Mouse (Mus musculus) thymus, adult 2 months (tissue): ENCODE data around the gene Vps29. TPM values are rescaled to one million over a fixed set of nuclear protein-coding genes. Genes with fewer than 3 reads are reported as not detected.
A peak's percentile ranks its signal among the peaks of the same experiment; 100 is the strongest.

Experiments used
- DNase-seq: peaks from one replicate; pipeline ENCODE4 v3.0.0; 2021
- H3K27ac ChIP-seq: fragments of 200-500 bp; 2 replicates; pipeline ENCODE4 v1.5.1; 2012; ENCODE audit warnings: low read length, control low read depth; ENCODE audit not compliant: control insufficient read depth, insufficient read depth
- H3K27me3 ChIP-seq: fragments of 200-500 bp; 2 replicates; pipeline ENCODE4 v1.6.1; 2012; ENCODE audit warnings: mild to moderate bottlenecking, low read length, moderate library complexity, mixed read lengths; ENCODE audit not compliant: control insufficient read depth, insufficient read depth
- H3K36me3 ChIP-seq: fragments of 200-500 bp; 2 replicates; pipeline ENCODE4 v1.6.1; 2012; ENCODE audit warnings: mild to moderate bottlenecking, low read length, moderate library complexity; ENCODE audit not compliant: control insufficient read depth, insufficient read depth
- H3K4me1 ChIP-seq: fragments of 200-500 bp; replicated peaks from 2 replicates; pipeline ENCODE4 v1.6.1; 2012; ENCODE audit warnings: low read length; ENCODE audit not compliant: control insufficient read depth, insufficient read depth
- H3K4me3 ChIP-seq: fragments of 200-500 bp; 2 replicates; pipeline ENCODE4 v1.5.1; 2012; ENCODE audit warnings: mild to moderate bottlenecking, low read length, control low read depth, moderate library complexity; ENCODE audit not compliant: control insufficient read depth, insufficient read depth
- CTCF ChIP-seq: fragments of 200-500 bp; IDR thresholded peaks from 2 replicates; pipeline ENCODE4 v1.5.1; 2012; ENCODE audit warnings: mild to moderate bottlenecking, control low read depth, low read length, moderate library complexity, borderline replicate concordance; ENCODE audit not compliant: control insufficient read depth, poor library complexity, insufficient read depth; ENCODE audit errors: extremely low read depth
- POLR2A ChIP-seq: fragments of 200-500 bp; IDR thresholded peaks from 2 replicates; pipeline ENCODE4 v1.6.1; 2012; ENCODE audit warnings: mild to moderate bottlenecking, low read length, control low read depth, moderate library complexity; ENCODE audit not compliant: control insufficient read depth, poor library complexity, insufficient read depth; ENCODE audit errors: extremely low read depth
- WGBS: fragments of 180-500 bp; shearing (Covaris S2); methylation state at CpG from one replicate; pipeline ENCODE4 v1.1.7; 2018; 5-methylcytosine and 5-hydroxymethylcytosine counted together
- polyA plus RNA-seq: library from polyadenylated mRNA; depleted of rRNA; stranded (reverse); fragments of >200 nt; gene quantifications from 2 replicates; pipeline ENCODE4 v1.2.3, GENCODE M21; 2012

The Vps29 gene
- polyA plus RNA-seq, 1 experiment: 54.5 TPM

- 94% methylated on average over 8 of the region's 8 CpGs for WGBS
- no peak overlapping the region for H3K27ac ChIP-seq
- no peak for TF ChIP-seq CTCF
- no peak for TF ChIP-seq POLR2A
- H3K36me3 ChIP-seq: peaks cover 48% of the 10 kb centered on the region
- no peak for DNase-seq
- H3K27me3 ChIP-seq: no peaks in the 10 kb centered on the region
- H3K4me3 ChIP-seq: no peak overlapping the region
- H3K4me1 ChIP-seq: peaks cover 34% of the 10 kb centered on the region
These were observed 45.7 kb downstream of the Vps29 start for GRCm38 (mm10) chr5:122399871-122400270.

- no peak for DNase-seq
- Histone ChIP-seq H3K27ac (peak overlapping the region; percentile 37; the same call in 1 of the 2 replicates), H3K27me3 (no peaks in the 10 kb centered on the region), H3K4me3 (no peak overlapping the region), H3K36me3 (peaks cover 57% of the 10 kb centered on the region), H3K4me1 (peaks cover 29% of the 10 kb centered on the region)
- TF ChIP-seq CTCF (no peak), POLR2A (no peak)
- 67% methylated on average over 18 of the region's 18 CpGs for WGBS
These were observed 46.6 kb downstream of the Vps29 start for GRCm38 (mm10) chr5:122400628-122401302.

- no peaks in the 10 kb centered on the region for H3K27me3 ChIP-seq
- H3K36me3 ChIP-seq: peaks cover 62% of the 10 kb centered on the region
- DNase-seq: peak; percentile 75
- no peak overlapping the region; the same call in 1 of the 2 replicates for H3K27ac ChIP-seq
- peaks cover 29% of the 10 kb centered on the region for H3K4me1 ChIP-seq
- 6% methylated on average over 8 of the region's 8 CpGs for WGBS
- TF ChIP-seq CTCF (peak; percentile 97), POLR2A (no peak)
- no peak overlapping the region for H3K4me3 ChIP-seq
These were observed 47.1 kb downstream of the Vps29 start for GRCm38 (mm10) chr5:122401303-122401640.

GRCm38 (mm10) chr5:122402160-122402559 is 48.0 kb downstream of the Vps29 start:
- Histone ChIP-seq H3K4me3 (no peak overlapping the region), H3K27ac (no peak overlapping the region), H3K27me3 (no peaks in the 10 kb centered on the region), H3K36me3 (peaks cover 70% of the 10 kb centered on the region), H3K4me1 (peaks cover 22% of the 10 kb centered on the region)
- no peak for DNase-seq
- WGBS: 95% methylated on average over 13 of the region's 13 CpGs
- no peak for TF ChIP-seq POLR2A
- TF ChIP-seq CTCF: no peak

- no peaks in the 10 kb centered on the region for H3K27me3 ChIP-seq
- 97% methylated on average over 5 of the region's 5 CpGs for whole genome bisulfite sequencing
- peaks cover 16% of the 10 kb centered on the region for H3K4me1 ChIP-seq
- DNase-seq: no peak
- no peak overlapping the region for H3K27ac ChIP-seq
- H3K36me3 ChIP-seq: peaks cover 70% of the 10 kb centered on the region
- H3K4me3 ChIP-seq: no peak overlapping the region
- TF ChIP-seq POLR2A (no peak), CTCF (no peak)
These were observed 48.6 kb downstream of the Vps29 start for GRCm38 (mm10) chr5:122402772-122403171.

- no peaks in the 10 kb centered on the region for H3K27me3 ChIP-seq
- H3K4me3 ChIP-seq: no peak overlapping the region
- 98% methylated on average over 12 of the region's 12 CpGs for WGBS
- no peak overlapping the region for H3K27ac ChIP-seq
- H3K36me3 ChIP-seq: peaks cover 67% of the 10 kb centered on the region
- no peak for DNase-seq
- H3K4me1 ChIP-seq: peaks cover 12% of the 10 kb centered on the region
- TF ChIP-seq CTCF (no peak), POLR2A (no peak)
These were observed 49.2 kb downstream of the Vps29 start for GRCm38 (mm10) chr5:122403362-122403761.

- DNase-seq: no peak
- Histone ChIP-seq H3K27me3 (no peaks in the 10 kb centered on the region), H3K27ac (no peak overlapping the region), H3K4me1 (peaks cover 9% of the 10 kb centered on the region), H3K4me3 (no peak overlapping the region), H3K36me3 (peaks cover 71% of the 10 kb centered on the region)
- TF ChIP-seq POLR2A (no peak), CTCF (no peak)
- WGBS: 97% methylated on average over 10 of the region's 10 CpGs
These were observed 51.4 kb downstream of the Vps29 start for GRCm38 (mm10) chr5:122405537-122405936.
